Mouse (Mus musculus) liver, embryonic 14.5 days (tissue): Measurements from ENCODE around the gene Igf1r.

ENCODE experiments used
- CTCF ChIP-seq: IDR thresholded peaks from 2 replicates; pipeline ENCODE4 v1.5.1; 2016; ENCODE audit warnings: antibody characterized with exemption, low read depth, control low read depth
- EP300 ChIP-seq: IDR thresholded peaks from 2 replicates; pipeline ENCODE4 v1.6.1; 2016; ENCODE audit warnings: antibody characterized with exemption, low read depth

- TF ChIP-seq CTCF: no peak
- no peak for TF ChIP-seq EP300
Measured at GRCm38 (mm10) chr7:68266691-68267090, 314.1 kb downstream of the Igf1r start.
